11 mouse cellular contexts compared by ENCODE assay signal in genomic region chr1:182237386-182237785, GRCm38 (mm10). TPM values are rescaled to one million over a fixed set of nuclear protein-coding genes. Genes with fewer than 3 reads are reported as not detected.
DNase-seq lines count a peak whose midpoint lies in the region; ATAC-seq and TF ChIP-seq lines count a peak whose summit lies in the region.
"Had no signal": no experiment of that assay in that cellular context is flagged by ENCODE, and none has a peak within 500 bp of the region (broad histone marks: within the 10 kb centered on the region; RNA-seq: fewer than 3 reads in every experiment).

No protein-coding gene starts in this region.

- H3K9me3 ChIP-seq in limb, embryonic 14.5 days (ENCODE audit: control insufficient read depth, low read length) = no peaks in the 10 kb centered on the region
- no peaks in the 10 kb centered on the region for H3K9me3 ChIP-seq in limb, embryonic 10.5 days (replicated peaks)
- H3K9me3 ChIP-seq in lung, postnatal 0 days (ENCODE audit: low read length) = no peaks in the 10 kb centered on the region
- H3K9me3 ChIP-seq in kidney, embryonic 16.5 days (ENCODE audit: low read length) = no peaks in the 10 kb centered on the region
- no peaks in the 10 kb centered on the region; the same call in 1 of the 2 replicates for H3K9me3 ChIP-seq in liver, postnatal 0 days (ENCODE audit: low read length)
- H3K9me3 ChIP-seq: hindbrain, embryonic 15.5 days; neural tube, embryonic 15.5 days had no signal

- H3K4me2 ChIP-seq in limb, embryonic 14.5 days (replicated peaks; ENCODE audit: low read depth, low read length, severe bottlenecking) = no peak overlapping the region
- no peak overlapping the region for H3K4me2 ChIP-seq in lung, postnatal 0 days (replicated peaks; ENCODE audit: low read depth, low read length)
- no peak overlapping the region for H3K4me2 ChIP-seq in kidney, embryonic 16.5 days (replicated peaks; ENCODE audit: low read depth, low read length)
- no peak overlapping the region for H3K4me2 ChIP-seq in liver, postnatal 0 days (ENCODE audit: low read depth, low read length)
- H3K4me2 ChIP-seq: hindbrain, embryonic 15.5 days; neural tube, embryonic 15.5 days had no signal

- no peak for ATAC-seq in limb, embryonic 14.5 days (ENCODE audit: low FRiP score, low read depth)
- peak; percentile 46; the same call in 1 of the 2 replicates for ATAC-seq in lung, postnatal 0 days
- no peak for ATAC-seq in kidney, embryonic 16.5 days (ENCODE audit: low FRiP score, low TSS enrichment)
- no peak for ATAC-seq in liver, postnatal 0 days

- H3K27me3 ChIP-seq in limb, embryonic 14.5 days (ENCODE audit: control insufficient read depth, insufficient read depth, low read length) = no peaks in the 10 kb centered on the region
- no peaks in the 10 kb centered on the region for H3K27me3 ChIP-seq in limb, embryonic 10.5 days (ENCODE audit: low read depth, poor library complexity, severe bottlenecking)
- no peaks in the 10 kb centered on the region for H3K27me3 ChIP-seq in lung, postnatal 0 days (replicated peaks; ENCODE audit: insufficient read depth, low read length)
- no peaks in the 10 kb centered on the region for H3K27me3 ChIP-seq in kidney, embryonic 16.5 days (ENCODE audit: insufficient read depth, low read length)
- H3K27me3 ChIP-seq in liver, postnatal 0 days (ENCODE audit: insufficient read depth, low read length) = no peaks in the 10 kb centered on the region
- H3K27me3 ChIP-seq: hindbrain, embryonic 15.5 days; megakaryocyte, embryonic 14.5 days; neural tube, embryonic 15.5 days had no signal

- H3K9ac ChIP-seq in limb, embryonic 14.5 days (ENCODE audit: low read depth, low read length, severe bottlenecking) = no peak overlapping the region
- H3K9ac ChIP-seq in lung, postnatal 0 days (replicated peaks; ENCODE audit: low read depth) = no peak overlapping the region
- H3K9ac ChIP-seq in kidney, embryonic 16.5 days (replicated peaks; ENCODE audit: low read length) = no peak overlapping the region
- H3K9ac ChIP-seq in liver, postnatal 0 days (replicated peaks) = no peak overlapping the region
- H3K9ac ChIP-seq: hindbrain, embryonic 15.5 days; neural tube, embryonic 15.5 days had no signal

- no peak for TF ChIP-seq EP300 in lung, postnatal 0 days (IDR thresholded peaks at IDR 0.05)
- no peak for TF ChIP-seq EP300 in liver, postnatal 0 days (IDR thresholded peaks at IDR 0.05; ENCODE audit: low read depth)

- no peaks in the 10 kb centered on the region for H3K4me1 ChIP-seq in limb, embryonic 14.5 days (ENCODE audit: control insufficient read depth, insufficient read depth, low read length)
- H3K4me1 ChIP-seq in limb, embryonic 10.5 days = no peaks in the 10 kb centered on the region
- H3K4me1 ChIP-seq in lung, postnatal 0 days (ENCODE audit: insufficient read depth, low read depth, low read length) = no peaks in the 10 kb centered on the region
- no peaks in the 10 kb centered on the region for H3K4me1 ChIP-seq in kidney, embryonic 16.5 days (ENCODE audit: insufficient read depth, low read length)
- H3K4me1 ChIP-seq in liver, postnatal 0 days (ENCODE audit: insufficient read depth) = no peaks in the 10 kb centered on the region
- H3K4me1 ChIP-seq: hindbrain, embryonic 15.5 days; megakaryocyte, embryonic 14.5 days; neural tube, embryonic 15.5 days had no signal

- peak; percentile 5 for DNase-seq in cerebellum, adult 8-10 months
- no peak for DNase-seq in cerebellum, adult 11 months
- DNase-seq in limb, embryonic 14.5 days (ENCODE audit: low spot score) = peak; percentile 50
- DNase-seq in limb, embryonic 10.5 days (ENCODE audit: low spot score) = no peak
- peak; percentile 10 for DNase-seq in cerebellum, adult 9-11 months
- peak; percentile 57 for DNase-seq in lung, postnatal 0 days (ENCODE audit: low spot score)
- DNase-seq in liver, postnatal 0 days = no peak

- no peak for TF ChIP-seq POLR2A in limb, embryonic 14.5 days (IDR thresholded peaks at IDR 0.05; ENCODE audit: borderline replicate concordance, extremely low read depth, insufficient read depth, insufficient read length)

- H3K36me3 ChIP-seq in limb, embryonic 14.5 days (ENCODE audit: control insufficient read depth, insufficient read depth, low read length) = no peaks in the 10 kb centered on the region
- H3K36me3 ChIP-seq in limb, embryonic 10.5 days = no peaks in the 10 kb centered on the region
- H3K36me3 ChIP-seq in lung, postnatal 0 days (ENCODE audit: insufficient read depth, low read length) = no peaks in the 10 kb centered on the region
- H3K36me3 ChIP-seq in kidney, embryonic 16.5 days (ENCODE audit: insufficient read depth, low read length) = no peaks in the 10 kb centered on the region
- no peaks in the 10 kb centered on the region for H3K36me3 ChIP-seq in liver, postnatal 0 days (replicated peaks; ENCODE audit: insufficient read depth, low read length)
- H3K36me3 ChIP-seq: hindbrain, embryonic 15.5 days; neural tube, embryonic 15.5 days had no signal

- H3K4me3 ChIP-seq in limb, embryonic 14.5 days (replicated peaks; ENCODE audit: low read length) = no peak overlapping the region
- no peak overlapping the region for H3K4me3 ChIP-seq in limb, embryonic 10.5 days
- no peak overlapping the region for H3K4me3 ChIP-seq in lung, postnatal 0 days (ENCODE audit: low read depth, low read length)
- H3K4me3 ChIP-seq in kidney, embryonic 16.5 days (ENCODE audit: low read length) = no peak overlapping the region
- H3K4me3 ChIP-seq in liver, postnatal 0 days (ENCODE audit: low read depth, low read length) = no peak overlapping the region
- H3K4me3 ChIP-seq: hindbrain, embryonic 15.5 days; megakaryocyte, embryonic 14.5 days; neural tube, embryonic 15.5 days had no signal

- TF ChIP-seq CTCF in lung, postnatal 0 days (IDR thresholded peaks at IDR 0.05) = no peak
- TF ChIP-seq CTCF in liver, postnatal 0 days (IDR thresholded peaks at IDR 0.05; ENCODE audit: low read depth) = no peak

- WGBS in limb, embryonic 14.5 days = 69% methylated on average over 1 of the region's 1 CpGs
- WGBS in limb, embryonic 10.5 days = 96% methylated on average over 1 of the region's 1 CpGs
- 25% methylated on average over 1 of the region's 1 CpGs for WGBS in lung, postnatal 0 days
- 50% methylated on average over 1 of the region's 1 CpGs for WGBS in kidney, embryonic 16.5 days
- WGBS in liver, postnatal 0 days (ENCODE audit: insufficient replicate concordance) = 85% methylated on average over 1 of the region's 1 CpGs

- no peak overlapping the region for H3K27ac ChIP-seq in limb, embryonic 14.5 days (replicated peaks; ENCODE audit: low read depth, low read length)
- H3K27ac ChIP-seq in limb, embryonic 10.5 days = no peak overlapping the region
- H3K27ac ChIP-seq in lung, postnatal 0 days (ENCODE audit: low read length) = no peak overlapping the region
- no peak overlapping the region for H3K27ac ChIP-seq in kidney, embryonic 16.5 days (ENCODE audit: low read length)
- H3K27ac ChIP-seq in liver, postnatal 0 days (ENCODE audit: low read depth) = no peak overlapping the region
- H3K27ac ChIP-seq: hindbrain, embryonic 15.5 days; neural tube, embryonic 15.5 days had no signal

RNA-seq across cellular contexts. Expression of gene Degs1, which starts 45.2 kb away (rescaled TPM):
- polyA plus RNA-seq in limb, embryonic 14.5 days (2012; rRNA removed) = 69.5 and 87.3 TPM in 2 replicates
- polyA plus RNA-seq in limb, embryonic 14.5 days (2014; fragmentation: Nextera tagmentation; extraction: Ambion mirVana) = 144 and 150 TPM in 2 replicates
- 65.1 and 65.5 TPM in 2 replicates for polyA plus RNA-seq in limb, embryonic 10.5 days (2016; fragmentation: Nextera tagmentation; extraction: Ambion mirVana)
- 194 and 219 TPM in 2 replicates for polyA plus RNA-seq in lung, postnatal 0 days (2015; fragmentation: Nextera tagmentation; extraction: Ambion mirVana)
- polyA plus RNA-seq in kidney, embryonic 16.5 days (2015; fragmentation: Nextera tagmentation; extraction: Ambion mirVana) = 131 and 134 TPM in 2 replicates
- polyA plus RNA-seq in liver, postnatal 0 days (2015; fragmentation: Nextera tagmentation; extraction: Ambion mirVana) = 96.4 and 96.8 TPM in 2 replicates

Comparison
In these comparisons a context has a peak if more than half of its experiments do, and no peak if none do; other contexts are left out.
1. DNase-seq: peak in cerebellum, adult 8-10 months (single experiment), limb, embryonic 14.5 days (single experiment), cerebellum, adult 9-11 months (single experiment) and lung, postnatal 0 days (single experiment); none in cerebellum, adult 11 months (single experiment), limb, embryonic 10.5 days (single experiment) and liver, postnatal 0 days (single experiment).